Mouse (Mus musculus) testis, adult 2 months (tissue): Measurements from ENCODE around the gene Zfp444. TPM values are rescaled to one million over a fixed set of nuclear protein-coding genes. Genes with fewer than 3 reads are reported as not detected.

ENCODE experiments used
- H3K27ac ChIP-seq: fragments of 200-500 bp; 2 replicates; pipeline ENCODE4 v1.5.1; 2012; ENCODE audit warnings: low read depth, low read length; ENCODE audit not compliant: control insufficient read depth, insufficient read depth
- H3K27me3 ChIP-seq: fragments of 200-500 bp; 2 replicates; pipeline ENCODE4 v1.6.1; 2012; ENCODE audit warnings: mild to moderate bottlenecking, low read length, moderate library complexity; ENCODE audit not compliant: control insufficient read depth, insufficient read depth
- H3K36me3 ChIP-seq: fragments of 200-500 bp; 2 replicates; pipeline ENCODE4 v1.6.1; 2012; ENCODE audit warnings: mild to moderate bottlenecking, low read length; ENCODE audit not compliant: control insufficient read depth, insufficient read depth
- H3K4me1 ChIP-seq: fragments of 200-500 bp; 2 replicates; pipeline ENCODE4 v1.6.1; 2012; ENCODE audit warnings: low read length; ENCODE audit not compliant: control insufficient read depth, insufficient read depth
- H3K4me3 ChIP-seq: fragments of 200-500 bp; 2 replicates; pipeline ENCODE4 v1.5.1; 2012; ENCODE audit warnings: low read depth, mild to moderate bottlenecking, low read length, moderate library complexity, mixed read lengths; ENCODE audit not compliant: control insufficient read depth
- CTCF ChIP-seq: fragments of 200-500 bp; IDR thresholded peaks from 2 replicates; pipeline ENCODE4 v1.5.1; 2012; ENCODE audit warnings: low read depth, mild to moderate bottlenecking, inconsistent platforms, low read length, moderate library complexity; ENCODE audit not compliant: control insufficient read depth, insufficient read depth, insufficient replicate concordance
- POLR2A ChIP-seq: fragments of 200-500 bp; IDR thresholded peaks from 2 replicates; pipeline ENCODE4 v1.6.1; 2012; ENCODE audit warnings: low read depth, mild to moderate bottlenecking, inconsistent platforms, low read length, moderate library complexity; ENCODE audit not compliant: control insufficient read depth
- polyA plus RNA-seq: library from polyadenylated mRNA; depleted of rRNA; stranded (reverse); fragments of >200 nt; gene quantifications from 2 replicates; pipeline ENCODE4 v1.2.3, GENCODE M21; 2012

Gene Zfp444
- polyA plus RNA-seq, 1 experiment, result 21.6 TPM

- TF ChIP-seq POLR2A (no peak), CTCF (no peak)
- no peaks in the 10 kb centered on the region for H3K36me3 ChIP-seq
These were observed 7.0 kb downstream of the Zfp444 start for GRCm38 (mm10) chr7:6179013-6179412.

GRCm38 (mm10) chr7:6182882-6183281 lies 10.9 kb downstream of the Zfp444 start:
- no peaks in the 10 kb centered on the region for H3K36me3 ChIP-seq
- no peak for TF ChIP-seq CTCF
- TF ChIP-seq POLR2A, result no peak
- H3K4me3 ChIP-seq, result no peak overlapping the region; the same call in 1 of the 2 replicates
- H3K4me1 ChIP-seq, result peaks cover 8% of the 10 kb centered on the region
- no peaks in the 10 kb centered on the region for H3K27me3 ChIP-seq
- no peak overlapping the region for H3K27ac ChIP-seq

More at GRCm38 (mm10) chr7:6179013-6179412, 7.0 kb downstream of the Zfp444 start:
- H3K27me3 ChIP-seq, result no peaks in the 10 kb centered on the region
- no peak overlapping the region for H3K27ac ChIP-seq
- H3K4me3 ChIP-seq, result no peak overlapping the region
- peaks cover 5% of the 10 kb centered on the region; the same call in 1 of the 2 replicates for H3K4me1 ChIP-seq

GRCm38 (mm10) chr7:6183802-6184201 lies 11.8 kb downstream of the Zfp444 start:
- H3K27ac ChIP-seq, result peak overlapping the region; percentile 45; the same call in 1 of the 2 replicates
- no peaks in the 10 kb centered on the region for H3K27me3 ChIP-seq
- peaks cover 8% of the 10 kb centered on the region for H3K4me1 ChIP-seq
- TF ChIP-seq CTCF (no peak), POLR2A (0 out of 2 replicates have a peak, but pooled peaks have one; percentile 29)
- H3K4me3 ChIP-seq, result peak overlapping the region; percentile 63
- H3K36me3 ChIP-seq, result no peaks in the 10 kb centered on the region

GRCm38 (mm10) chr7:6184521-6184920 lies 12.5 kb downstream of the Zfp444 start:
- H3K4me3 ChIP-seq, result no peak overlapping the region
- no peaks in the 10 kb centered on the region for H3K36me3 ChIP-seq
- no peaks in the 10 kb centered on the region for H3K27me3 ChIP-seq
- TF ChIP-seq CTCF (no peak), POLR2A (no peak)
- H3K4me1 ChIP-seq, result peaks cover 13% of the 10 kb centered on the region
- no peak overlapping the region for H3K27ac ChIP-seq

GRCm38 (mm10) chr7:6185391-6185790 lies 13.4 kb downstream of the Zfp444 start:
- peaks cover 22% of the 10 kb centered on the region for H3K4me1 ChIP-seq
- no peak overlapping the region for H3K27ac ChIP-seq
- TF ChIP-seq CTCF (no peak), POLR2A (no peak)
- no peaks in the 10 kb centered on the region for H3K36me3 ChIP-seq
- H3K4me3 ChIP-seq, result no peak overlapping the region
- H3K27me3 ChIP-seq, result no peaks in the 10 kb centered on the region

- Histone ChIP-seq H3K27ac (no peak overlapping the region), H3K27me3 (no peaks in the 10 kb centered on the region), H3K36me3 (no peaks in the 10 kb centered on the region), H3K4me3 (no peak overlapping the region), H3K4me1 (peaks cover 22% of the 10 kb centered on the region)
- no peak for TF ChIP-seq CTCF
- TF ChIP-seq POLR2A, result no peak
These were observed 14.2 kb downstream of the Zfp444 start for GRCm38 (mm10) chr7:6186176-6186575.

GRCm38 (mm10) chr7:6186756-6187155 lies 14.7 kb downstream of the Zfp444 start:
- Histone ChIP-seq H3K4me1 (peaks cover 22% of the 10 kb centered on the region), H3K36me3 (no peaks in the 10 kb centered on the region), H3K4me3 (no peak overlapping the region), H3K27ac (no peak overlapping the region), H3K27me3 (no peaks in the 10 kb centered on the region)
- TF ChIP-seq CTCF (no peak), POLR2A (no peak)
